Mouse (Mus musculus): ENCODE results near the gene Scand1.

DNA sequence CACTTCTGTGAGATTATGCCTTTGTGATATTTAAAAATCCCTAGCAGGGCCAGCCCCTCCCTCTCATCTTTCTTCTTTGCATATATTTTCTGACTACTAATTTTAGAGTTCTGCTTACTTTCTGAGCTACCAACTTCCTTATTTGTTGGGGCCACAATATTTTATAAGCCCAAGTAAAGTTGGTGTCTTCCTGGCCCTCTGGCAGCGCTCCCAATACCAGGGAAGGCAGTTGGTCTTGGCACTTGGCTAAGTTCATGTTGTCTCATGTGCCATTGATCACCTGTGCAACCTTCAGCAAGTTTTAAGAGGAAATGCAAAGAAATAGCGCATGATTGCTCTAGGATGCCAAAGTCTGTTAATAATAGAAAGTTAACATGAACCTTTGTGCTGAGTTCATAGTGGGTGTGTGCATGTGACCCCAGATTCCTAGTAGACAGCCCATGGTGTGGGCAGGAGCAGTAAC is 16.9 kb downstream of the Scand1 start:
- TF ChIP-seq TBP (IDR thresholded peaks at IDR 0.05; ENCODE audit: low read depth, low read length) (no peak), POLR2A (IDR thresholded peaks at IDR 0.05; ENCODE audit: control insufficient read depth in 1 of 2, insufficient read depth in 1 of 2, low read depth in 1 of 2, low read length in 2 of 2, poor library complexity in 1 of 2) (no peak), POLR2AphosphoS2 (IDR thresholded peaks at IDR 0.05; ENCODE audit: low read length) (no peak), CTCF (IDR thresholded peaks at IDR 0.05 in 2 of 3, conservative IDR thresholded peaks at IDR 0.05 in 1 of 3; ENCODE audit: control insufficient read depth in 1 of 3, insufficient read depth in 1 of 3, low read depth in 2 of 3, low read length in 3 of 3, poor library complexity in 1 of 3, severe bottlenecking in 1 of 3) (no peak)
